Comparison of ENCODE assay signal across 10 mouse cellular contexts in genomic region chr2:30032244-30032846, GRCm38 (mm10). TPM values are rescaled to one million over a fixed set of nuclear protein-coding genes. Genes with fewer than 3 reads are reported as not detected.
DNase-seq lines count a peak whose midpoint lies in the region; ATAC-seq lines count a peak whose summit lies in the region.
"Had no signal": no experiment of that assay in that cellular context is flagged by ENCODE, and none has a peak within 500 bp of the region (broad histone marks: within the 10 kb centered on the region; RNA-seq: fewer than 3 reads in every experiment).

No protein-coding gene starts in this region.

- no peaks in the 10 kb centered on the region for H3K4me1 ChIP-seq in forebrain, embryonic 13.5 days
- H3K4me1 ChIP-seq in forebrain, embryonic 10.5 days, result peaks cover 5% of the 10 kb centered on the region; the same call in 1 of the 2 replicates
- H3K4me1 ChIP-seq in neural tube, embryonic 15.5 days, result no peaks in the 10 kb centered on the region
- H3K4me1 ChIP-seq: embryonic facial prominence, embryonic 13.5 days; heart, embryonic 12.5 days had no signal

- peak; percentile 24; the same call in 1 of the 2 replicates for ATAC-seq in forebrain, embryonic 13.5 days
- ATAC-seq in granulocyte monocyte progenitor cell, adult 5-6 weeks (replicated peaks; ENCODE audit: poor library complexity, severe bottlenecking), result peak; percentile 53; the same call in 1 of the 2 replicates
- ATAC-seq in neural tube, embryonic 15.5 days (ENCODE audit: low FRiP score), result no peak

- no peak for DNase-seq in forebrain, embryonic 10.5 days (ENCODE audit: extremely low spot score, low spot score)
- peak; percentile 36 to 44 for DNase-seq in layer of hippocampus, postnatal 10 days (ENCODE audit: low spot score in 2 of 2)
- DNase-seq in layer of hippocampus, adult 9-10 months (ENCODE audit: low spot score), result no peak
- peak; percentile 19 for DNase-seq in A20 (ENCODE audit: low read depth, low spot score)
- DNase-seq in spleen, adult 12 weeks (ENCODE audit: low spot score), result no peak

- no peak overlapping the region for H3K9ac ChIP-seq in forebrain, embryonic 13.5 days
- H3K9ac ChIP-seq in neural tube, embryonic 15.5 days (replicated peaks), result no peak overlapping the region
- H3K9ac ChIP-seq: embryonic facial prominence, embryonic 13.5 days; heart, embryonic 12.5 days had no signal

- H3K4me3 ChIP-seq in forebrain, embryonic 13.5 days, result no peak overlapping the region
- no peak overlapping the region for H3K4me3 ChIP-seq in forebrain, embryonic 10.5 days
- no peak overlapping the region for H3K4me3 ChIP-seq in neural tube, embryonic 15.5 days (replicated peaks)
- H3K4me3 ChIP-seq: embryonic facial prominence, embryonic 13.5 days; heart, embryonic 12.5 days had no signal

- H3K9me3 ChIP-seq in forebrain, embryonic 13.5 days (replicated peaks), result no peaks in the 10 kb centered on the region
- no peaks in the 10 kb centered on the region for H3K9me3 ChIP-seq in forebrain, embryonic 10.5 days
- H3K9me3 ChIP-seq in neural tube, embryonic 15.5 days (replicated peaks), result no peaks in the 10 kb centered on the region
- H3K9me3 ChIP-seq: embryonic facial prominence, embryonic 13.5 days; heart, embryonic 12.5 days had no signal

- H3K36me3 ChIP-seq in forebrain, embryonic 13.5 days (ENCODE audit: poor library complexity, severe bottlenecking), result peaks cover 80% of the 10 kb centered on the region
- peaks cover 80% of the 10 kb centered on the region for H3K36me3 ChIP-seq in forebrain, embryonic 10.5 days (replicated peaks)
- H3K36me3 ChIP-seq in neural tube, embryonic 15.5 days, result peaks cover 79% of the 10 kb centered on the region

- H3K27me3 ChIP-seq in forebrain, embryonic 13.5 days, result no peaks in the 10 kb centered on the region
- no peaks in the 10 kb centered on the region for H3K27me3 ChIP-seq in forebrain, embryonic 10.5 days (ENCODE audit: poor library complexity, severe bottlenecking)
- H3K27me3 ChIP-seq in neural tube, embryonic 15.5 days (replicated peaks), result no peaks in the 10 kb centered on the region
- H3K27me3 ChIP-seq: embryonic facial prominence, embryonic 13.5 days; heart, embryonic 12.5 days had no signal

- WGBS in forebrain, embryonic 13.5 days, result 58% methylated on average over 11 of the region's 11 CpGs
- WGBS in forebrain, embryonic 10.5 days, result 65% methylated on average over 11 of the region's 11 CpGs
- 66% methylated on average over 11 of the region's 11 CpGs for WGBS in neural tube, embryonic 15.5 days

- no peak overlapping the region for H3K4me2 ChIP-seq in forebrain, embryonic 13.5 days
- H3K4me2 ChIP-seq in neural tube, embryonic 15.5 days, result no peak overlapping the region
- H3K4me2 ChIP-seq: embryonic facial prominence, embryonic 13.5 days; heart, embryonic 12.5 days had no signal

- no peak overlapping the region for H3K27ac ChIP-seq in forebrain, embryonic 13.5 days
- H3K27ac ChIP-seq in forebrain, embryonic 10.5 days, result no peak overlapping the region
- no peak overlapping the region for H3K27ac ChIP-seq in neural tube, embryonic 15.5 days (replicated peaks)
- H3K27ac ChIP-seq: embryonic facial prominence, embryonic 13.5 days had no signal

RNA-seq across cellular contexts. Expression of gene Wdr34, which starts 16.3 kb away (rescaled TPM):
- polyA plus RNA-seq in forebrain, embryonic 13.5 days (2015; fragmentation: Nextera tagmentation; extraction: Ambion mirVana), result 50.8 and 57.2 TPM in 2 replicates
- polyA plus RNA-seq in forebrain, embryonic 10.5 days (2016; fragmentation: Nextera tagmentation; extraction: Ambion mirVana), result 33.1 and 33.4 TPM in 2 replicates
- 10 to 100 TPM; 42.2 to 46.3 TPM for total RNA-seq in layer of hippocampus, postnatal 10 days (2021)
- 21.9 and 23.1 TPM in 2 replicates for total RNA-seq in granulocyte monocyte progenitor cell, adult 5-6 weeks (2014; fragmentation: Nextera tagmentation)
- 11.5 and 14.1 TPM in 2 replicates for total RNA-seq in granulocyte monocyte progenitor cell, adult 5-6 weeks (2017)
- 63.0 and 72.9 TPM in 2 replicates for polyA plus RNA-seq in neural tube, embryonic 15.5 days (2015; fragmentation: Nextera tagmentation; extraction: Ambion mirVana)

RNA-seq across cellular contexts. Expression of gene Set, which starts 24.8 kb away (rescaled TPM):
- 587 and 610 TPM in 2 replicates for polyA plus RNA-seq in forebrain, embryonic 13.5 days (2015; fragmentation: Nextera tagmentation; extraction: Ambion mirVana)
- 944 and 983 TPM in 2 replicates for polyA plus RNA-seq in forebrain, embryonic 10.5 days (2016; fragmentation: Nextera tagmentation; extraction: Ambion mirVana)
- 100 to 1,000 TPM; 231 to 233 TPM for total RNA-seq in layer of hippocampus, postnatal 10 days (2021)
- total RNA-seq in granulocyte monocyte progenitor cell, adult 5-6 weeks (2014; fragmentation: Nextera tagmentation), result 415 and 437 TPM in 2 replicates
- total RNA-seq in granulocyte monocyte progenitor cell, adult 5-6 weeks (2017), result 2,035 and 2,054 TPM in 2 replicates
- polyA plus RNA-seq in neural tube, embryonic 15.5 days (2015; fragmentation: Nextera tagmentation; extraction: Ambion mirVana), result 285 and 330 TPM in 2 replicates

RNA-seq across cellular contexts. Expression of gene Pkn3, which starts 45.1 kb away (rescaled TPM):
- 5.7 and 6.7 TPM in 2 replicates for polyA plus RNA-seq in forebrain, embryonic 13.5 days (2015; fragmentation: Nextera tagmentation; extraction: Ambion mirVana)
- 12.4 and 13.1 TPM in 2 replicates for polyA plus RNA-seq in forebrain, embryonic 10.5 days (2016; fragmentation: Nextera tagmentation; extraction: Ambion mirVana)
- 1 to 10 TPM; 1.8 to 2.2 TPM for total RNA-seq in layer of hippocampus, postnatal 10 days (2021)
- 10.1 and 13.1 TPM in 2 replicates for total RNA-seq in granulocyte monocyte progenitor cell, adult 5-6 weeks (2014; fragmentation: Nextera tagmentation)
- total RNA-seq in granulocyte monocyte progenitor cell, adult 5-6 weeks (2017), result 4.6 and 14.9 TPM in 2 replicates
- polyA plus RNA-seq in neural tube, embryonic 15.5 days (2015; fragmentation: Nextera tagmentation; extraction: Ambion mirVana), result 2.0 and 3.1 TPM in 2 replicates

Comparison
In these comparisons a context has a peak if more than half of its experiments do, and no peak if none do; other contexts are left out.
1. DNase-seq: peak in layer of hippocampus, postnatal 10 days (2 of 2) and A20 (single experiment); none in forebrain, embryonic 10.5 days (single experiment), layer of hippocampus, adult 9-10 months (single experiment) and spleen, adult 12 weeks (single experiment).